Mouse (Mus musculus) heart, adult 2 months (tissue): Measurements from ENCODE around the gene Gabra5. TPM values are rescaled to one million over a fixed set of nuclear protein-coding genes. Genes with fewer than 3 reads are reported as not detected.
A peak's percentile ranks its signal among the peaks of the same experiment; 100 is the strongest.

ENCODE experiments used
- DNase-seq, 2 experiments: peaks; one replicate each; pipeline ENCODE4 v3.0.0; 2021
- H3K27ac ChIP-seq: fragments of 200-600 bp; 2 replicates; pipeline ENCODE4 v1.8.1; 2022
- H3K27me3 ChIP-seq: fragments of 200-500 bp; 2 replicates; pipeline ENCODE4 v1.6.1; 2012; ENCODE audit warnings: mild to moderate bottlenecking, low read length, inconsistent platforms, mixed read lengths; ENCODE audit not compliant: control insufficient read depth, insufficient read depth
- H3K36me3 ChIP-seq: fragments of 200-500 bp; 2 replicates; pipeline ENCODE4 v1.6.1; 2012; ENCODE audit warnings: low read length, inconsistent platforms; ENCODE audit not compliant: control insufficient read depth, insufficient read depth
- H3K4me1 ChIP-seq: fragments of 200-500 bp; 2 replicates; pipeline ENCODE4 v1.6.1; 2011; ENCODE audit warnings: low read length; ENCODE audit not compliant: control insufficient read depth, insufficient read depth
- H3K4me3 ChIP-seq: fragments of 200-600 bp; 2 replicates; pipeline ENCODE4 v1.8.1; 2022
- H3K79me2 ChIP-seq: fragments of 200-500 bp; replicated peaks from 2 replicates; pipeline ENCODE4 v1.6.1; 2012; ENCODE audit warnings: mild to moderate bottlenecking, inconsistent platforms, low read length, moderate library complexity, mixed read lengths; ENCODE audit not compliant: control insufficient read depth, insufficient read depth
- H3K9ac ChIP-seq: fragments of 200-500 bp; 2 replicates; pipeline ENCODE4 v1.6.1; 2012; ENCODE audit warnings: low read depth, mild to moderate bottlenecking, control low read depth, inconsistent platforms, low read length, mixed read lengths
- CTCF ChIP-seq: fragments of 200-600 bp; IDR thresholded peaks from 2 replicates; pipeline ENCODE4 v1.8.1; 2022; ENCODE audit warnings: antibody characterized with exemption, mild to moderate bottlenecking, moderate library complexity
- EP300 ChIP-seq: fragments of 200-500 bp; IDR thresholded peaks from 2 replicates; pipeline ENCODE4 v1.6.1; 2011; ENCODE audit warnings: low read depth, low read length, control low read depth; ENCODE audit not compliant: insufficient read depth
- POLR2A ChIP-seq: fragments of 200-500 bp; IDR thresholded peaks from 2 replicates; pipeline ENCODE4 v1.6.1; 2011; ENCODE audit warnings: mild to moderate bottlenecking, low read depth, low read length, control low read depth; ENCODE audit not compliant: insufficient read depth
- WGBS: fragments of 180-500 bp; shearing (Covaris S2); methylation state at CpG from one replicate; pipeline ENCODE4 v1.1.7; 2018; 5-methylcytosine and 5-hydroxymethylcytosine counted together
- intact Hi-C: fragments of 180-260 bp; cut with DNase I; formaldehyde crosslinking; loops from one replicate; pipeline ENCODE4 v1.15.1; 2025
- long read RNA-seq: library from polyadenylated mRNA; stranded (forward); transcript quantifications from one replicate; pipeline ENCODE4 v2.0.0, GENCODE M21; 2021
- polyA plus RNA-seq: library from polyadenylated mRNA; depleted of rRNA; stranded (reverse); fragments of >200 nt; gene quantifications from 2 replicates; pipeline ENCODE4 v1.2.3, GENCODE M21; 2012; rRNA removed
- total RNA-seq, 2 experiments: library from RNA; stranded (reverse); gene quantifications; 2 replicates each; pipeline ENCODE4 v1.2.3; 2021

The Gabra5 gene
- not detected for total RNA-seq
- not detected in 2 replicates for polyA plus RNA-seq
- long read RNA-seq, partial matches to known transcripts = 0 of 1 reads
- long read RNA-seq, other reads (novel, unspliced or antisense) = 0 of 1 reads

GRCm38 (mm10) chr7:57509681-57510141 is at the start of gene Gabra5:
TSS of gene Gabra5 (minus strand) at chr7:57510059.
- Histone ChIP-seq H3K27ac (no peak within 1 kb of the TSS), H3K36me3 (no peaks in the 10 kb centered on the region), H3K9ac (no peak within 1 kb of the TSS), H3K79me2 (no peaks in the 10 kb centered on the region), H3K27me3 (peaks cover 9% of the 10 kb centered on the region), H3K4me3 (no peak within 1 kb of the TSS), H3K4me1 (no peaks in the 10 kb centered on the region)
- no peak for TF ChIP-seq POLR2A
- no peak for TF ChIP-seq CTCF
- TF ChIP-seq EP300 = no peak
- 3% methylated on average over 55 of the region's 59 CpGs for WGBS
- intact Hi-C loops = loop anchor here (5.0 kb wide), 1 partner anchor 523 kb away; no protein-coding TSS in a partner anchor
- DNase-seq = no peak

GRCm38 (mm10) chr7:57538565-57538964 is 28.7 kb upstream of the Gabra5 start:
- TF ChIP-seq CTCF (peak; percentile 55), EP300 (no peak)
- no peaks in the 10 kb centered on the region for H3K27me3 ChIP-seq
- WGBS = 23% methylated on average over 7 of the region's 7 CpGs
- no peaks in the 10 kb centered on the region for H3K79me2 ChIP-seq
- H3K27ac ChIP-seq = no peak overlapping the region
- no peak for DNase-seq
- no peaks in the 10 kb centered on the region for H3K36me3 ChIP-seq
- intact Hi-C loops = no loop called here
- H3K4me1 ChIP-seq = no peaks in the 10 kb centered on the region
- H3K4me3 ChIP-seq = no peak overlapping the region
- no peak overlapping the region for H3K9ac ChIP-seq

DNA sequence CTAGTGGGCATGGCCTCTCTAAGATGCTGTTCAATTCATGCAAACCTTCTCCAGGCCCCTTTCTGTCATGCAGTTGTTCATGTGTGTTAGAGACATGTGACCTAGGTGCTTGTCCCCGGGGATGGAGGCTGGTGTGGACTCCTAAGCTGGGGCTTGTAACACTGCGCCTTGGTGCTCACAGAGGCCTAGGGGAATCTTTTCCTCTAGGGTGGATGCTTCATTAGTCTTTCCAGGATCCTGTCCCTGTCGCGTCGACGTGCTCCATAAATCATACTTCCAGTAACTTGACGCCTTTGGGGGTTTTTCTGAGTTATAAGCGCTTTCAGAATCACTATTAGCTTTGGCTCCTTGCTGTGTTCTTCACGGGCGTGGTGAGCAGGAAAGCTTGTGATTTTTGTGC is 22.8 kb upstream of the Gabra5 start:
- Histone ChIP-seq H3K9ac (no peak overlapping the region), H3K27ac (no peak overlapping the region), H3K79me2 (no peaks in the 10 kb centered on the region), H3K36me3 (no peaks in the 10 kb centered on the region), H3K27me3 (no peaks in the 10 kb centered on the region), H3K4me1 (no peaks in the 10 kb centered on the region), H3K4me3 (no peak overlapping the region)
- intact Hi-C loops = no loop called here
- no peak for DNase-seq
- WGBS = 78% methylated on average over 10 of the region's 10 CpGs
- TF ChIP-seq EP300 (no peak), CTCF (no peak), POLR2A (no peak)

GRCm38 (mm10) chr7:57529954-57530353 is 20.1 kb upstream of the Gabra5 start:
- no peaks in the 10 kb centered on the region for H3K4me1 ChIP-seq
- no peak overlapping the region for H3K27ac ChIP-seq
- intact Hi-C loops = no loop called here
- no peaks in the 10 kb centered on the region for H3K36me3 ChIP-seq
- no peak for TF ChIP-seq CTCF
- no peak for TF ChIP-seq POLR2A
- no peak for TF ChIP-seq EP300
- no peaks in the 10 kb centered on the region for H3K79me2 ChIP-seq
- no peaks in the 10 kb centered on the region for H3K27me3 ChIP-seq
- H3K9ac ChIP-seq = no peak overlapping the region
- WGBS = 90% methylated on average over 8 of the region's 8 CpGs
- DNase-seq = no peak
- H3K4me3 ChIP-seq = no peak overlapping the region

DNA sequence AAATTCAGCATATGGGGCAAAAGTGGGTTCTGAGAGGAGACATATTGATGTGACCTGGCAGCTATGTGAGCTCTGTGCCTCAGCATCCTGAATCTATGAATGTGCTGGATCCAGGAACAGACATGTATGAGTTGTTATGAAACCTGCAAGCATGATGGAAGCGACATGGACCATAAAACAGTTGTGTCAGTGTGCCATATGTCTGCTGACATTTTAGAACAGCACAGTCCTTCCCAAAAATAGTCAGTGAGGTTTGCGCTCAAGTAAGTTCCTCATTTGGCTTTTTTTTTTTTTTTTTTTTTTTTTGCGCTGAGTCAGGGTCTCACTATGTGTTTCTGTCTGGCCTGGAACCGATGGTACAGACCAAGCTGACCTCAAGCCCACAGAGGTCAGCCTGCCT is 19.6 kb upstream of the Gabra5 start:
- WGBS = 80% methylated on average over 4 of the region's 4 CpGs
- H3K36me3 ChIP-seq = no peaks in the 10 kb centered on the region
- no peak for TF ChIP-seq POLR2A
- TF ChIP-seq EP300 = no peak
- no peak for TF ChIP-seq CTCF
- intact Hi-C loops = no loop called here
- no peak overlapping the region for H3K4me3 ChIP-seq
- no peak overlapping the region for H3K9ac ChIP-seq
- no peak overlapping the region for H3K27ac ChIP-seq
- H3K4me1 ChIP-seq = no peaks in the 10 kb centered on the region
- H3K79me2 ChIP-seq = no peaks in the 10 kb centered on the region
- H3K27me3 ChIP-seq = no peaks in the 10 kb centered on the region
- DNase-seq = no peak

GRCm38 (mm10) chr7:57512955-57513354 is 3.1 kb upstream of the Gabra5 start:
- no peak for TF ChIP-seq POLR2A
- TF ChIP-seq EP300 = no peak
- peak; percentile 52 for TF ChIP-seq CTCF
- intact Hi-C loops = loop anchor here (5.0 kb wide), 1 partner anchor 519 kb away; no protein-coding TSS in a partner anchor
- H3K4me3 ChIP-seq = no peak overlapping the region

More at GRCm38 (mm10) chr7:57512955-57513354, 3.1 kb upstream of the Gabra5 start:
- no peak overlapping the region for H3K27ac ChIP-seq
- WGBS = 25% methylated on average over 3 of the region's 3 CpGs
- H3K9ac ChIP-seq = no peak overlapping the region
- no peak for DNase-seq
- H3K79me2 ChIP-seq = no peaks in the 10 kb centered on the region
- H3K4me1 ChIP-seq = no peaks in the 10 kb centered on the region
- H3K27me3 ChIP-seq = peaks cover 9% of the 10 kb centered on the region
- H3K36me3 ChIP-seq = no peaks in the 10 kb centered on the region
